Mouse (Mus musculus): ENCODE data around the gene Tprg. TPM values are rescaled to one million over a fixed set of nuclear protein-coding genes. Genes with fewer than 3 reads are reported as not detected.

The Tprg gene
- polyA plus RNA-seq, 1 experiment from 2014 or later: not detected

GRCm38 (mm10) chr16:25262965-25263364 lies 23.7 kb upstream of the Tprg start:
- ATAC-seq (ENCODE audit: low FRiP score): 0 out of 2 replicates have a peak, but pooled peaks have one; percentile 44
- 78% methylated on average over 4 of the region's 4 CpGs for WGBS

DNA sequence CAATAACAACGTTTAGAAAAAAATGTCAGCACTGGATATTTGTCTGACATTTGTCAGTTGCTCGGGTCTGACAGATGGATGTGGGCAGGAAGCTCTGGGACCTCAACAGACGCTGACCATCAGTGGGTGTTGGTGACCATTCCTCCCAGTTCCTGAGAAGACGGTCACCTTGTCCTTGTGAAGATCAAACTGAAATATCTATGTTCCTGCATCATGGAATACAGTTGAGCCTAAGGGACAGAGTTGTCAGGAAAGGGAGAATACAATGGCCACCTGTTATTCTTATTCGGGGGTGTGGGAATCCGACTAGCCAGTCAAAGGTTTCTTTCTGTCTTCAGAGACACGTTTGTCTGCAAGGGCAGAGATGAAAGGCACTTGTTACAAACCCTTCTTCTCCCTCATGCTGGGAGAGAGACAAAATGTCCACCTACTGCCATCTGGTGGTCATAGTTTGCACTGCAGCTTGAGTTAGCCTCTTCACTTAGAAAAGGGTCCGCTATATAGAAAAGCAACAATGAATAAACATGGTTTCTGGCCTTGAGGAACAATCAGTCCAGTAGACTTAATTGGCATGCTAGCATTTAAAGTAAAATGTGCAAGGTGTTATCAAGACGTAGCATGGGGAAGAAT lies 23.0 kb upstream of the Tprg start:
- Histone ChIP-seq H3K27ac (ENCODE audit: low read depth, low read length) (no peak overlapping the region), H3K4me3 (ENCODE audit: low read depth, low read length) (no peak overlapping the region), H3K9me3 (ENCODE audit: control insufficient read depth, low read length) (no peaks in the 10 kb centered on the region), H3K9ac (ENCODE audit: low read length) (no peak overlapping the region), H3K27me3 (ENCODE audit: control insufficient read depth, insufficient read depth, low read length) (no peaks in the 10 kb centered on the region), H3K4me2 (no peak overlapping the region), H3K36me3 (ENCODE audit: control insufficient read depth, insufficient read depth, low read length) (no peaks in the 10 kb centered on the region), H3K4me1 (ENCODE audit: control insufficient read depth, insufficient read depth, low read length) (no peaks in the 10 kb centered on the region)
- WGBS: 46% methylated on average over 9 of the region's 9 CpGs
- DNase-seq (ENCODE audit: low spot score, missing footprints): peak; percentile 99
- peak; percentile 69; the same call in 1 of the 2 replicates for ATAC-seq (ENCODE audit: low FRiP score)

More at GRCm38 (mm10) chr16:25262965-25263364, 23.7 kb upstream of the Tprg start:
- Histone ChIP-seq H3K27me3 (ENCODE audit: control insufficient read depth, insufficient read depth, low read length) (no peaks in the 10 kb centered on the region), H3K27ac (ENCODE audit: low read depth, low read length) (no peak overlapping the region), H3K9ac (ENCODE audit: low read length) (no peak overlapping the region), H3K36me3 (ENCODE audit: control insufficient read depth, insufficient read depth, low read length) (no peaks in the 10 kb centered on the region), H3K4me3 (ENCODE audit: low read depth, low read length) (no peak overlapping the region), H3K4me2 (no peak overlapping the region), H3K4me1 (ENCODE audit: control insufficient read depth, insufficient read depth, low read length) (no peaks in the 10 kb centered on the region), H3K9me3 (ENCODE audit: control insufficient read depth, low read length) (no peaks in the 10 kb centered on the region)
- DNase-seq (ENCODE audit: low spot score, missing footprints): no peak

GRCm38 (mm10) chr16:25265177-25265576 lies 21.4 kb upstream of the Tprg start:
- DNase-seq (ENCODE audit: low spot score, missing footprints) (peak; percentile 62), ATAC-seq (ENCODE audit: low FRiP score) (no peak)
- WGBS: 89% methylated on average over 11 of the region's 11 CpGs

GRCm38 (mm10) chr16:25268276-25268675 lies 18.3 kb upstream of the Tprg start:
- no peaks in the 10 kb centered on the region for H3K27me3 ChIP-seq (ENCODE audit: control insufficient read depth, insufficient read depth, low read length)
- H3K4me1 ChIP-seq (ENCODE audit: control insufficient read depth, insufficient read depth, low read length): no peaks in the 10 kb centered on the region
- no peak overlapping the region for H3K4me3 ChIP-seq (ENCODE audit: low read depth, low read length)
- no peak overlapping the region for H3K9ac ChIP-seq (ENCODE audit: low read length)
- no peaks in the 10 kb centered on the region for H3K36me3 ChIP-seq (ENCODE audit: control insufficient read depth, insufficient read depth, low read length)
- 79% methylated on average over 4 of the region's 4 CpGs for WGBS
- ATAC-seq (ENCODE audit: low FRiP score) (no peak), DNase-seq (ENCODE audit: low spot score, missing footprints) (no peak)
- no peaks in the 10 kb centered on the region for H3K9me3 ChIP-seq (ENCODE audit: control insufficient read depth, low read length)
- H3K27ac ChIP-seq (ENCODE audit: low read depth, low read length): no peak overlapping the region
- no peak overlapping the region for H3K4me2 ChIP-seq

More at GRCm38 (mm10) chr16:25265177-25265576, 21.4 kb upstream of the Tprg start:
- no peaks in the 10 kb centered on the region for H3K36me3 ChIP-seq (ENCODE audit: control insufficient read depth, insufficient read depth, low read length)
- no peaks in the 10 kb centered on the region for H3K4me1 ChIP-seq (ENCODE audit: control insufficient read depth, insufficient read depth, low read length)
- H3K9ac ChIP-seq (ENCODE audit: low read length): no peak overlapping the region
- no peak overlapping the region for H3K4me2 ChIP-seq
- H3K4me3 ChIP-seq (ENCODE audit: low read depth, low read length): no peak overlapping the region
- no peaks in the 10 kb centered on the region for H3K9me3 ChIP-seq (ENCODE audit: control insufficient read depth, low read length)
- no peaks in the 10 kb centered on the region for H3K27me3 ChIP-seq (ENCODE audit: control insufficient read depth, insufficient read depth, low read length)
- H3K27ac ChIP-seq (ENCODE audit: low read depth, low read length): no peak overlapping the region

DNA sequence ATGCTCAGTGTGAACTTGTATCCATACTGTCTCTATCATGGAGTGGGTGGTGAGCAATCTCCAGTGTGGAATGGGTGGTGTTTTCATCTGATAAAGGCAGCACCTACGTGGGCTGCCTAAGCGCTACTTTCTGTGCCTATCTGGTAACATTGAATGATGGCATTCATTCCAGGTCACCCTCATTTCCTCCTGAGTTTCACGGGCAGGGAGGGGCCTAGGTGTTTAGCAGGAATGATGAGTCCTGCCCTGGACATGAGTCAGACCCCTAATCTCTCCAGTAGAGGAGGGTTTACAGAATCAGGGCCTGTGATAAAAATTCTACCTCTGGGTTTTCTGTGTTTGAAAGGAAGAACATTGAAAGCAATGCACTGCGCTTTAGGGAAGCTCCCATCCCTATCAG lies 4.1 kb upstream of the Tprg start:
- no peak overlapping the region for H3K9ac ChIP-seq (ENCODE audit: low read length)
- no peak overlapping the region for H3K4me2 ChIP-seq
- H3K27me3 ChIP-seq (ENCODE audit: control insufficient read depth, insufficient read depth, low read length): no peaks in the 10 kb centered on the region
- ATAC-seq (ENCODE audit: low FRiP score): no peak
- 87% methylated on average over 4 of the region's 4 CpGs for WGBS
- no peak for DNase-seq (ENCODE audit: low spot score, missing footprints)
- no peaks in the 10 kb centered on the region for H3K4me1 ChIP-seq (ENCODE audit: control insufficient read depth, insufficient read depth, low read length)
- no peaks in the 10 kb centered on the region for H3K36me3 ChIP-seq (ENCODE audit: control insufficient read depth, insufficient read depth, low read length)
- H3K27ac ChIP-seq (ENCODE audit: low read depth, low read length): no peak overlapping the region
- no peaks in the 10 kb centered on the region for H3K9me3 ChIP-seq (ENCODE audit: control insufficient read depth, low read length)
- H3K4me3 ChIP-seq (ENCODE audit: low read depth, low read length): no peak overlapping the region

- no peak for ATAC-seq (ENCODE audit: low FRiP score)
- DNase-seq (ENCODE audit: low spot score, missing footprints): no peak
- no peaks in the 10 kb centered on the region for H3K27me3 ChIP-seq (ENCODE audit: control insufficient read depth, insufficient read depth, low read length)
- H3K36me3 ChIP-seq (ENCODE audit: control insufficient read depth, insufficient read depth, low read length): no peaks in the 10 kb centered on the region
- H3K4me1 ChIP-seq (ENCODE audit: control insufficient read depth, insufficient read depth, low read length): no peaks in the 10 kb centered on the region
- H3K4me2 ChIP-seq: no peak overlapping the region
- no peaks in the 10 kb centered on the region for H3K9me3 ChIP-seq (ENCODE audit: control insufficient read depth, low read length)
- WGBS: 86% methylated on average over 2 of the region's 2 CpGs
- H3K9ac ChIP-seq (ENCODE audit: low read length): no peak overlapping the region
- H3K27ac ChIP-seq (ENCODE audit: low read depth, low read length): no peak overlapping the region
- no peak overlapping the region for H3K4me3 ChIP-seq (ENCODE audit: low read depth, low read length)
These were observed 7.1 kb downstream of the Tprg start for GRCm38 (mm10) chr16:25293753-25294152.

GRCm38 (mm10) chr16:25295546-25295945 lies 8.9 kb downstream of the Tprg start:
- H3K27me3 ChIP-seq (ENCODE audit: control insufficient read depth, insufficient read depth, low read length): no peaks in the 10 kb centered on the region
- ATAC-seq (ENCODE audit: low FRiP score) (no peak), DNase-seq (ENCODE audit: low spot score, missing footprints) (no peak)
- H3K4me3 ChIP-seq (ENCODE audit: low read depth, low read length): no peak overlapping the region
- no peaks in the 10 kb centered on the region for H3K36me3 ChIP-seq (ENCODE audit: control insufficient read depth, insufficient read depth, low read length)
- H3K4me1 ChIP-seq (ENCODE audit: control insufficient read depth, insufficient read depth, low read length): no peaks in the 10 kb centered on the region
- H3K9me3 ChIP-seq (ENCODE audit: control insufficient read depth, low read length): no peaks in the 10 kb centered on the region
- no peak overlapping the region for H3K9ac ChIP-seq (ENCODE audit: low read length)
- no peak overlapping the region for H3K27ac ChIP-seq (ENCODE audit: low read depth, low read length)
- H3K4me2 ChIP-seq: no peak overlapping the region
- 93% methylated on average over 11 of the region's 11 CpGs for WGBS

DNA sequence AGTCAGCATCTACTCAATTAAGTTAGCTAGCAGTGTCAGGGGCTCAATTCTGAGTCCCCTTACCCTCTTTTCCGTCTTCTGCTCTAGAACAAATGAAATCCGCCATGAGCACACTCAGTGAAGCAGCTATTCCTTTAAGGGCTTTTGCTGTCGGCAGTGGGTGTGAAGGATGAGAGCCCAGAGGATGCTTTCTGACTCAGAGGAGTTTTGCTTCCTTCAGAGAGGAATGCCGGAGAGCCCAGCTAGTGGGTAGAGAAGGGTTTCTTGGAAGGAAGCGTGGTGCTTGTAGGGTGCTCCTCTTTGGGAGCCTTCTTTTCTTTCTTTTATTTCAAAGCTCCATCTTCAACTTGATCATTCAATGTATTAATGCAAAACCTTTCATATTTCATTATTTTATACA lies 10.1 kb downstream of the Tprg start:
- no peaks in the 10 kb centered on the region for H3K4me1 ChIP-seq (ENCODE audit: control insufficient read depth, insufficient read depth, low read length)
- no peak overlapping the region for H3K4me3 ChIP-seq (ENCODE audit: low read depth, low read length)
- no peaks in the 10 kb centered on the region for H3K9me3 ChIP-seq (ENCODE audit: control insufficient read depth, low read length)
- ATAC-seq (ENCODE audit: low FRiP score) (no peak), DNase-seq (ENCODE audit: low spot score, missing footprints) (no peak)
- H3K9ac ChIP-seq (ENCODE audit: low read length): no peak overlapping the region
- no peaks in the 10 kb centered on the region for H3K27me3 ChIP-seq (ENCODE audit: control insufficient read depth, insufficient read depth, low read length)
- WGBS: 81% methylated on average over 5 of the region's 5 CpGs
- no peak overlapping the region for H3K27ac ChIP-seq (ENCODE audit: low read depth, low read length)
- H3K36me3 ChIP-seq (ENCODE audit: control insufficient read depth, insufficient read depth, low read length): no peaks in the 10 kb centered on the region
- H3K4me2 ChIP-seq: no peak overlapping the region

GRCm38 (mm10) chr16:25298204-25298603 lies 11.6 kb downstream of the Tprg start:
- no peak overlapping the region for H3K27ac ChIP-seq (ENCODE audit: low read depth, low read length)
- WGBS: 85% methylated on average over 1 of the region's 1 CpGs
- H3K9ac ChIP-seq (ENCODE audit: low read length): no peak overlapping the region
- ATAC-seq (ENCODE audit: low FRiP score) (no peak), DNase-seq (ENCODE audit: low spot score, missing footprints) (no peak)
- H3K4me2 ChIP-seq: no peak overlapping the region
- H3K4me3 ChIP-seq (ENCODE audit: low read depth, low read length): no peak overlapping the region
- no peaks in the 10 kb centered on the region for H3K27me3 ChIP-seq (ENCODE audit: control insufficient read depth, insufficient read depth, low read length)
- no peaks in the 10 kb centered on the region for H3K36me3 ChIP-seq (ENCODE audit: control insufficient read depth, insufficient read depth, low read length)
- H3K4me1 ChIP-seq (ENCODE audit: control insufficient read depth, insufficient read depth, low read length): no peaks in the 10 kb centered on the region
- no peaks in the 10 kb centered on the region for H3K9me3 ChIP-seq (ENCODE audit: control insufficient read depth, low read length)

Data from midbrain, embryonic 11.5 days (tissue).